Mouse (Mus musculus) myocyte (in vitro differentiated cells): ENCODE results near the gene Gpr157. TPM values are rescaled to one million over a fixed set of nuclear protein-coding genes. Genes with fewer than 3 reads are reported as not detected.
"Not testable (repeated sequence)": the region's sequence is repeated elsewhere in the genome, so short reads cannot be mapped to it uniquely, and the experiment has no call there.

Experiments
- H3K27me3 ChIP-seq: one replicate; pipeline ENCODE4 v1.6.1; 2011; ENCODE audit not compliant: control insufficient read depth, insufficient read depth, insufficient read length
- H3K36me3 ChIP-seq: one replicate; pipeline ENCODE4 v1.6.1; 2011; ENCODE audit not compliant: control insufficient read depth, insufficient read depth
- H3K4me2 ChIP-seq: one replicate; pipeline ENCODE4 v1.6.1; 2011; ENCODE audit warnings: low read depth, control low read depth
- H3K4me3 ChIP-seq: one replicate; pipeline ENCODE4 v1.5.1; 2011; ENCODE audit warnings: mild to moderate bottlenecking, control low read depth, moderate library complexity
- H3K79me2 ChIP-seq: one replicate; pipeline ENCODE4 v1.6.1; 2011; ENCODE audit not compliant: control insufficient read depth, insufficient read depth
- H3ac ChIP-seq: one replicate; pipeline ENCODE4 v1.6.1; 2011; ENCODE audit not compliant: control insufficient read depth, insufficient read length
- CEBPB ChIP-seq: IDR thresholded peaks from 2 replicates; pipeline ENCODE4 v1.6.1; 2011; ENCODE audit warnings: mild to moderate bottlenecking, moderate library complexity; ENCODE audit not compliant: poor library complexity, insufficient read depth, severe bottlenecking
- E2F4 ChIP-seq: IDR thresholded peaks from one replicate; pipeline ENCODE4 v1.6.1; 2011; ENCODE audit warnings: mild to moderate bottlenecking, control low read depth, moderate library complexity; ENCODE audit not compliant: insufficient read depth
- MAX ChIP-seq: IDR thresholded peaks from one replicate; pipeline ENCODE4 v1.6.1; 2011; ENCODE audit warnings: low read depth, mild to moderate bottlenecking, control low read depth
- MYOD1 ChIP-seq, 3 experiments: IDR thresholded peaks; one replicate each; pipeline ENCODE4 v1.6.1; 2011; ENCODE audit warnings: control low read depth in 2 of 3, low read depth in 2 of 3, mild to moderate bottlenecking in 2 of 3, moderate library complexity in 1 of 3; ENCODE audit not compliant: insufficient read length in 2 of 3, control insufficient read depth in 1 of 3
- MYOG ChIP-seq, 3 experiments: IDR thresholded peaks; one replicate each; pipeline ENCODE4 v1.6.1; 2011; ENCODE audit warnings: control low read depth in 2 of 3, low read depth in 2 of 3, mild to moderate bottlenecking in 2 of 3; ENCODE audit not compliant: insufficient read length in 2 of 3, control insufficient read depth in 1 of 3, insufficient read depth in 1 of 3
- POLR2A ChIP-seq: IDR thresholded peaks from one replicate; pipeline ENCODE4 v1.6.1; 2011; ENCODE audit warnings: low read depth, mild to moderate bottlenecking, control low read depth, moderate library complexity; ENCODE audit not compliant: insufficient read length
- POLR2AphosphoS2 ChIP-seq: IDR thresholded peaks from one replicate; pipeline ENCODE4 v1.6.1; 2011; ENCODE audit warnings: low read depth, control low read depth; ENCODE audit not compliant: insufficient read length
- REST ChIP-seq: IDR thresholded peaks from one replicate; pipeline ENCODE4 v1.6.1; 2011; ENCODE audit warnings: mild to moderate bottlenecking, control low read depth, moderate library complexity; ENCODE audit not compliant: insufficient read depth, insufficient read length
- SRF ChIP-seq: IDR thresholded peaks from one replicate; pipeline ENCODE4 v1.6.1; 2011; ENCODE audit warnings: low read depth; ENCODE audit not compliant: control insufficient read depth, insufficient read length
- TCF12 ChIP-seq: IDR thresholded peaks from one replicate; pipeline ENCODE4 v1.6.1; 2011; ENCODE audit warnings: mild to moderate bottlenecking, control low read depth; ENCODE audit not compliant: poor library complexity, insufficient read depth, severe bottlenecking
- TCF3 ChIP-seq: IDR thresholded peaks from one replicate; pipeline ENCODE4 v1.6.1; 2011; ENCODE audit warnings: low read depth, control low read depth; ENCODE audit not compliant: insufficient read length
- USF1 ChIP-seq: IDR thresholded peaks from one replicate; pipeline ENCODE4 v1.6.1; 2011; ENCODE audit warnings: low read depth, mild to moderate bottlenecking, control low read depth, moderate library complexity
- polyA plus RNA-seq: library from polyadenylated mRNA; unstranded; fragments of >200 nt; fragmentation: generic; extraction: Trizol; gene quantifications from one replicate; pipeline ENCODE4 v1.2.1, GENCODE M21; 2012; ENCODE audit warnings: missing spikeins

Gpr157 gene
- 1.6 TPM for polyA plus RNA-seq

DNA sequence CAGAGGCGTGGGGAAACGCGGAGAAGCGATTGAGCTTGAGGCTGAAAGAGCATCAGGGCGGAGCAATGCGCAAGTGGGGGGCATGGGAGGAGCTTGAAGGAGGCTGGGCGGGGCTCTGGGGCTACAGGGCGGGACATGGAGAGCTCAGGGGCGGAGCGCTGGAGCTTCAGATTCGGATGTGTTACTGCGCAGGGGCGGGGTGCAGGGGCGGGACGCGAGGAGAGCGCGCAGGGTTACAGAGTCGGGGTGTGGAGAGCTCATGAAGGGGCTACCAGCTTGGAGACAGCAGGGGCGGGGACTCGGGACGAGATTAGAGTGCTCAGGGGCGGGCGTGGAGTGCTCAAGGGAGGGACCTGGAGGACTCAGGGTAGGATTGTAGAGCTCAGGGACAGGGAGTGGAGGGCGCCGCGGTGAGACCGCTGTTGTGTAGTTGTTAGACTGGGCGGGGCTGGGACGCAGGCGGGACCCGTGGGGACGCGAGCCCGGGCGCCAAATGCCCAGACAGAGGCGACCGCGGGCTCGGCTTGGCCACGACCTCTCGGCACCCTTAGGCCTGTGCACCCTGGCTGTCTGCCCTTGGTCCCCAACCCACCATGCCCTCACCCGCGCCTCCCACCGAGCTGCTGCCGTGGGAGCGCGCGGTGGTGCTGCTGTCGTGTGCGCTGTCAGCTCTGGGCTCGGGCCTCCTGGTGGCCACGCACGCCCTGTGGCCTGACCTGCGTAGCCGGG lies at the start of gene Gpr157:
Gene Gpr157 (plus strand): TSS at position 205 of the 729 bp plus-strand sequence.
- Histone ChIP-seq H3K36me3 (no peaks in the 10 kb centered on the region), H3K4me2 (peak within 1 kb of the TSS; percentile 85), H3ac (peak within 1 kb of the TSS; percentile 37), H3K27me3 (no peaks in the 10 kb centered on the region), H3K79me2 (no peaks in the 10 kb centered on the region), H3K4me3 (peak within 1 kb of the TSS; percentile 26)
- peak; percentile 51 for TF ChIP-seq POLR2A
- TF ChIP-seq CEBPB, result no peak
- no peak for TF ChIP-seq E2F4
- no peak for TF ChIP-seq REST
- peak in 1 of 3 experiments; percentile 29 for TF ChIP-seq MYOD1 (IDR thresholded peaks at IDR 0.05; ENCODE audit: control insufficient read depth in 1 of 3, insufficient read length in 2 of 3, low read depth in 2 of 3)
- TF ChIP-seq USF1, result no peak
- peak; percentile 22 for TF ChIP-seq POLR2AphosphoS2
- no peak for TF ChIP-seq TCF3
- TF ChIP-seq TCF12, result no peak
- peak in 1 of 3 experiments; percentile 7 for TF ChIP-seq MYOG (IDR thresholded peaks at IDR 0.05; ENCODE audit: control insufficient read depth in 1 of 3, insufficient read depth in 1 of 3, insufficient read length in 2 of 3, low read depth in 2 of 3)
- TF ChIP-seq SRF, result no peak
- TF ChIP-seq MAX, result no peak

DNA sequence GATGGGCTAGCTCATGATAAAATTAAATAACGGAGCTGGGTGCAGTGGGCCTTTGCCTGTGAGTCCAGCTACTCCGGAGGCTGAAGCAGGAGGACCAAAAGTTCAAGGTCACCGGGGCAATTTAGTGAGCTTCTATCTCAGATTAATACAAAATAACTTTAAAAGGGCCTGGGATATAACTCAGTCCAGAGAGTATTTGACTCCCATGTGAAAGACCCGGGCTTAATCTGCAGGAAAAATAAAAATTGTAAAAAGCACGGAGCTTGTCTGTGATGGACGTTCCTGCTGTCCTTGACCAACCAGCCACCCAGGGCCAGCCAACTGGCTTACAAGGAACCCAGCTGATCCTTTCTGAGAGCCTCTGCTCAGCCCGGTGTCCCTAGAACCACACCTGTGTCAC lies 48.6 kb upstream of the Gpr157 start:
- Histone ChIP-seq H3ac (no peak overlapping the region), H3K36me3 (no peaks in the 10 kb centered on the region), H3K4me2 (no peak overlapping the region), H3K27me3 (peaks cover 13% of the 10 kb centered on the region), H3K79me2 (no peaks in the 10 kb centered on the region), H3K4me3 (no peak overlapping the region)
- TF ChIP-seq SRF (no peak), MAX (no peak), TCF12 (no peak), MYOD1 (IDR thresholded peaks at IDR 0.05; ENCODE audit: control insufficient read depth in 1 of 3, insufficient read length in 2 of 3, low read depth in 2 of 3) (no peak), MYOG (IDR thresholded peaks at IDR 0.05; ENCODE audit: control insufficient read depth in 1 of 3, insufficient read depth in 1 of 3, insufficient read length in 2 of 3, low read depth in 2 of 3) (no peak), CEBPB (no peak), E2F4 (no peak), REST (no peak)

DNA sequence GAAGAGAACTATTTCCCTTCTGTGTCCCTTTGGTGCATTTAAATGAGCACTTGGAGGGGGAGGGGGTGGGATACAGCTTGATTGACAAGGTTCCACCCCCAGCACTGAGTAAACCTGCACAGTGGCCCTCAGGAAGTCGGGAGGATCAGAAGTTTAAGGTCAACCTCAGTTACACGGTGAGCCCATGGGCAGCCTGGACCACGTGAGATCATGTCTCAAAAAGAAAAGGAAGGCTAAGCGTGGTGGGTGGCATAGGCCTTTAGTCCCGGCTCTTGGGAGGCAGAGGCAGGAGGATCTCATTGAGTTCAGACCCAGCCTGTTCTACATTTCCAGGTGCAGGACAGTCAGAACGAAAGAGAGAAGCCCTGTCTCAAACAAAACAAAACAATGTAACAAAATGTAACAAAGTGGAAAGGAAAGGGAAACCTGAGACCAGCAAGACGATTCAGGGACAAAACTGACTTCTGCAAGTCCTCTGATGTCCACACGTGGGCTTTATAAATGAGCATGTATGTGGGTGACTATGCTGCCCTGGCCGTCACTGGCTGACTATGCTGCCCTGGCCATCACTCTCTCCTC lies 47.1 kb upstream of the Gpr157 start:
- TF ChIP-seq TCF3 (no peak), POLR2AphosphoS2 (no peak), REST (no peak), USF1 (no peak), MYOG (IDR thresholded peaks at IDR 0.05; ENCODE audit: control insufficient read depth in 1 of 3, insufficient read depth in 1 of 3, insufficient read length in 2 of 3, low read depth in 2 of 3) (no peak), TCF12 (no peak), SRF (no peak), MAX (no peak), E2F4 (no peak), MYOD1 (IDR thresholded peaks at IDR 0.05; ENCODE audit: control insufficient read depth in 1 of 3, insufficient read length in 2 of 3, low read depth in 2 of 3) (no peak), CEBPB (no peak), POLR2A (no peak)
- no peaks in the 10 kb centered on the region for H3K27me3 ChIP-seq

DNA sequence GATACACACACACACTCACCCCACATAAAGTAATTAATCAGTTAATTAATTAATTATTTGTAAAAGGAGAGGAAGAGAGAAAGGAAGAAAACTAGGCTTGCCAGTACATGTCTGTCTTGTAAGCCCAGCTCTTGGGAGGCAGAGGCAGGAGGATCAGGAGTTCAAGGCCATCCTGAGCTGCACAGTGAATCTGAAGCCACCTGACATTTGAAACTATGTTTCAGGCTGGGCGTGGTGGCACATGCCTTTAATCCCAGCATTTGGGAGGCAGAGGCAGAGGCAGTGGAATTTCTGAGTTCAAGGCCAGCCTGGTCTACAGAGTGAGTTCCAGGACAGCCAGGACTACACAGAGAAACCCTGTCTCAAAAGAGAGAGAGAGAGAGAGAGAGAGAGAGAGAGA lies 46.3 kb upstream of the Gpr157 start:
- not testable (repeated sequence) for H3K4me3 ChIP-seq, H3K4me2 ChIP-seq, H3K27me3 ChIP-seq, H3K36me3 ChIP-seq, H3ac ChIP-seq, H3K79me2 ChIP-seq

More for the DNA sequence above, 47.1 kb upstream of the Gpr157 start:
- Histone ChIP-seq H3ac (no peak overlapping the region), H3K4me2 (no peak overlapping the region), H3K79me2 (no peaks in the 10 kb centered on the region), H3K36me3 (no peaks in the 10 kb centered on the region), H3K4me3 (no peak overlapping the region)
